Mouse (Mus musculus) telencephalon, adult 2 months (tissue): Measurements from ENCODE around the gene Phox2b.

Experiments used
- DNase-seq: peaks from one replicate; pipeline ENCODE4 v3.0.0-alpha.2; 2011; ENCODE audit warnings: low read depth, low spot score

Phox2b gene

GRCm38 (mm10) chr5:67098733-67099323 is at the start of gene Phox2b:
Gene Phox2b (minus strand): TSS chr5:67099301.
- no peak for DNase-seq

GRCm38 (mm10) chr5:67142622-67143021 is 43.5 kb upstream of the Phox2b start:
- no peak for DNase-seq

DNA sequence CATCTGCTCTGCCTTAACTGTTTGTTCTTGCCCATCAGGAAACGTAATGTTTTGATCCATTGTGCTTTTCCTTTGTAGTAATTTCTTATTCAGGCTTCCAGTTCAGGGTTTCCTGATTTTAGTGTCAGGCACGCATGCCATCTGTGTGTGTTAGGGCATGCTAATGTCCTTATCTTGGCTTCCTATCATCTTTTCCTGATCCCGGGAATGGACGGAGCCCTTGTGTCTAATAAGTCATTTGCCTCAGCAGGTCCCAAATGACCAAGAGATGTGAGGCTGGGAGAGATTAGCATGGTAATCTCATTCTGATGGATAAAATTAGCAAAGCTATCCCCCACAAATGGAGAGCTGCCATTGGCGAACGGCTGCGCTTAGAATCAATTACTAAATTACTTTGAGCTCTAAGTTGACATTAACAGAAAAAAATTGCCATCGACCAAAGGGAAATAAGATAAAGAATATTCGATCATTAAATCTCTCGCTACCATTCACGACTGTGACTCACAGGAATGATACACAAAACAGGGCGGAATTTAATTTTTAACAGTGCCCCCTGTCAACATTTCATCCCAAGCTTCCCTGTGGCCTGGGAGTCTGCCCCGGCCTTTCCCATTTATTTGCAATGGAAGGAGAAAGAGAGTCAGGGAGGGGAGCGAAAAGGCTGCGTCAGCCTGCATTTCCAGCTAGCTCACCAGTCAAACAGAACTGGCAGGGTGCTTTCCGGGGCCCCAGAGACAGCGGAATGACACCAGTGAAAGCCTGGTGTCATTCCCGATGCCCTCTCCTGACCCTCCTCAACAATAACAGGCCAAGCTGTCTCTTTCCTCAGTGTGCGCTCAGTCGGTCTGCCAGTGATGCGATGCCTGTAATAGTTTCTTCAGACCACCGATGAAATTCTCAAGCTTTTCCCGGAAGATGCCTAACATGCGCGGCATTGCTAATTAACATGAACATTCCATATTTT is 40.2 kb upstream of the Phox2b start:
- DNase-seq = no peak

- no peak for DNase-seq
Measured at GRCm38 (mm10) chr5:67138643-67139042, 39.5 kb upstream of the Phox2b start.

- DNase-seq = no peak
Measured at GRCm38 (mm10) chr5:67134698-67135097, 35.6 kb upstream of the Phox2b start.

DNA sequence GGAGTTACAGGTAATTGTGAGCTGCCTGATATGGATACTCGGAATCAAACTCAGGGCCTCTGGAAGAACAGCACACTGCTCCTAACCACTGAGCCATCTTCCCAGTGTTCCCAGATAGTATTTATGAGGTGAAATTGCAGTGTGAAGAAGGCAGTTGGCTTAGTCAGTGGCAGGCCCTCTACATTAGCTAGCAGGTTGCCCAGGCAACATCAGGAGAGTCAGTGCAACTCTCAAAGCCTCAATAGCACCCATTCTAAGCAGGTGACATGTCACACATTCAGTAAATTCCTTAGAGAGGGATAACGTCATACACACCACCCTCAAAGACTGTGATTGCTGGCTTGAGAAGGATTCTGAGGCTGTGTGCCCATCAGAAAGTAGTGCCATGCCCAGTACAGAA is 32.6 kb upstream of the Phox2b start:
- DNase-seq = no peak

DNA sequence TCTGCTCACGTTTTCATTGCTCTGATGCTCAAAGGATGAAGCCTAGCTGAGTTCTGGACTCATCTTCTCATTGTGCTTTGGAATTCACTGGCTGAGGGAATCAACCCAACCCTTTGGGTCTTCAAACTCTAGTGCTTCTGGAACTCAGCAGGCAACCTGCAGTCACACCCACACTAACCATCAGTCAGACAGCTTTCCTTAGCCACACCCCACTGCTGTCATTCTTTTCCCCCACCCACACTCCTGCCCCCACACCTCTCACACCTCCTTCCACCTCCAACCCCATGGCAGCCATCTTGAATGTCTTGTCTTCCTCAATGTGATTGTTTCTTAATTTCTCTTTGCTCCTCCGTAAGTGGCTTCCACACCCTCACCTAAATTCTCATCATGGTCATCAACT is 7.2 kb upstream of the Phox2b start:
- no peak for DNase-seq

- DNase-seq = no peak
Measured at GRCm38 (mm10) chr5:67103016-67103415, 3.9 kb upstream of the Phox2b start.

GRCm38 (mm10) chr5:67101793-67102600 is 2.9 kb upstream of the Phox2b start:
- DNase-seq = no peak

DNA sequence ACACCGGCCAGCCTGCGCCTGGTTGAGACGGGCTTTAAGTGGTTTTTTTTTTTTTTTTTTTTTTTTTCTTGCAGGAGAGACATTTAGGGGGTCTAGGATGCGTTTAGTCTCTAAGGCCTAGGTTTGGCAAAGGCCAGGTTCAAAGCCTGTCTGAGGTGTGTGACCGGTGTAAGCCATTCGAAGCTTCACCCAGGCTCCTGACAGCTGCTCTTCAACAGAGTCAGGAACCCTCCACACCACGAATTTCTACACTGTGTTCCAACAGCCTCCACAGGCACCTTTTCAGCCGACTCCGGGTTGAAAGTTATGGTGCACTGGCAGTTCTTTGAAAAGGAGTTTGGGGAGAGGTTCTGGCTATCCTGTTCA is 2.3 kb upstream of the Phox2b start:
- no peak for DNase-seq

- DNase-seq = no peak
Measured at GRCm38 (mm10) chr5:67100564-67101394, 1.7 kb upstream of the Phox2b start.

DNA sequence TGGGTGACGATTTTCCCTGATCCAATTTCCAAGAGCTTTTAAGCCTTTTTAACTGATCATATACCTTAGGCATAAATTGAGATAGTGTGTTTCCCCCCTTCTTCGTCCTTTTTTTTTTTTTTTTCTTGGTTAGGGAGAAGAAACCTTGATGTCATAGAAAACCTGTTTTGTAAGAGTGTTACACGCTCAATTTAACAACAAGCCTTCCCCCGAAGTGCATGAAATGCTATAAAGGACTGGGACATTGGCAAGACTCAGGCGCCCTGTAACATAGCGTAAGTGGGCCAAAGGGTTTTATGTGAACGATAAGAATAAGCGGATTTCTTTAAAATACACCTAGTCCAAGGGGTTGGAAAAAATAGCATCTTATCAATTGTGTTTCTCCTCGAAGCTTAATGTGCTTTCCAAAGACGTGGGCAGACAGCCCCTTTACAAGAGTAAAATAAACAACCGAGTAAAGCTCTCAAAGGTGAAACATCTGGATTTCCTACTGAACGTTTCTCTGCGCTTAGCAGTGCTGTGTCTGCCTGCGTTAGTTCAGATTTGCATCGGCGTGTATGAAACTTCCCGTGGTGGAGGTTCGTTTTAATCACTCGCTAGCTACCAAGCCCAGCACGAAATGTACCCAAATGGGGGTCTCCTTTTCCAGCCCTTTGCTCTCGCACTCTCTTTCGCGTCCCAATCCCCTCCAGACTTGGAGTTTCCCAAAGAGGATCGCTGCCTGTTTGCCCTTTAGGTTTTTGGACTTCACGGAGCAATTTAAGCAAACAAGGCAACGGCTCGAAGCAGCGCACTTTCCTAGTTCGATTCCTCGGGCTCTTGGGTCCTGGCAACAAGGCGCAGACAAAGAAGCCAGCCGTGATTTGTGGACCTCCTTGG is 531 bp upstream of the Phox2b start:
- DNase-seq = no peak

DNA sequence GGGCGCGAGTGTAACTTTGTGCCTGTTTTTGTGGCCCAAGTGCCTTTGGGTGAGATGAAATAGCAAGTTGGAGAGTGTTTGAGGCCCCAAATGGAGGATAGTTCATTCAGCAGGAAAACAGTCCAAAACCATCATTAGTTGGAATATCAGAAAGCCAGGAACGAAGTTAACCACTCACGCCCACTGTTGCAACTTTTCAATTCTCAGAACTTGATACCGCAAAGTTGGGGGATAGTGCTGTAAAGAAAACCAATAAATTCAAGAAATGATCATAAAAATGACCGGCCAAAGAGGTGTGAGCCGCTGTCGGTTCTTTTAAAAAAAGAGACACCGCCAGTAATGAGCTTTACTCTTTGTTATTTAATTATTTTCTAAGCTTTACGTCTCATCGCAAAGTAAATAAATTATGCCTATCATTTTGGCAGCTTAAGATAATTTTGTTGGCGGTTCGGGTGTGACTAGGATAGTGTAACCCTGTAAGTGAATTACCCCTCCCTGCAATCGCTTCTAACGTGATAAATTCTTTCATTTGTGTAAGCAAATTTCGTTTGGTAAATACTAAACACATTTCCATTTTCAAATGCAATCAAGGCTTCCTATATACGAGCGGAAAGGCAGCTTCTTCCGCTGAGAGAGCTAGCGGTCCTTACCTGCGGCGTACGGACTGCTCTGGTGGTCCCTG is 909 bp downstream of the Phox2b start:
- DNase-seq = no peak

- no peak for DNase-seq
Measured at GRCm38 (mm10) chr5:67097106-67098050, 1.7 kb downstream of the Phox2b start.

GRCm38 (mm10) chr5:67096378-67096771 is 2.7 kb downstream of the Phox2b start:
- DNase-seq = no peak

GRCm38 (mm10) chr5:67095651-67096377 is 3.3 kb downstream of the Phox2b start:
- no peak for DNase-seq

- DNase-seq = no peak
Measured at GRCm38 (mm10) chr5:67095153-67095552, 3.9 kb downstream of the Phox2b start.

GRCm38 (mm10) chr5:67093991-67094390 is 5.1 kb downstream of the Phox2b start:
- no peak for DNase-seq
